Mouse (Mus musculus) left cerebral cortex, postnatal 10 days (tissue): Measurements from ENCODE around the gene Il11. TPM values are rescaled to one million over a fixed set of nuclear protein-coding genes. Genes with fewer than 3 reads are reported as not detected.

Experiments used
- DNase-seq, 2 experiments: peaks; one replicate each; pipeline ENCODE4 v3.0.0; 2021 to 2022; ENCODE audit warnings: low spot score in 2 of 2, mixed read lengths in 1 of 2; ENCODE audit errors: extremely low spot score in 1 of 2
- intact Hi-C: fragments of 180-260 bp; cut with DNase I; formaldehyde crosslinking; loops from one replicate; pipeline ENCODE4 v1.15.1; 2025
- total RNA-seq, 2 experiments: library from RNA; stranded (reverse); gene quantifications; 2 replicates each; pipeline ENCODE4 v1.2.3; 2021

Gene Il11
- total RNA-seq, 2 experiments from 2014 or later: 0.73 to 1.1 TPM

GRCm38 (mm10) chr7:4792278-4793212 is 9.9 kb upstream of the Il11 start, which contains the start of gene Rpl28:
TSS of gene Rpl28 (plus strand) at chr7:4792874.
- intact Hi-C loops: loop anchor here (2.0 to 5.0 kb wide), 2 partner anchors 52 to 85 kb away; partner anchors contain the start of gene Kmt5c
- DNase-seq: peak; percentile 95 to 97

- peak in 1 of 2 experiments; percentile 69 for DNase-seq
- intact Hi-C loops: no loop called here
These were observed 6.8 kb upstream of the Il11 start, which contains the start of gene Tmem238 for GRCm38 (mm10) chr7:4789436-4789935. TSS of gene Tmem238 (minus strand) at chr7:4789656.

- intact Hi-C loops: no loop called here
- DNase-seq: peak; percentile 22 to 83
These were observed 6.1 kb upstream of the Il11 start for GRCm38 (mm10) chr7:4788499-4789435.

- DNase-seq: peak in 1 of 2 experiments; percentile 55
- intact Hi-C loops: no loop called here
These were observed 1.1 kb upstream of the Il11 start for GRCm38 (mm10) chr7:4783667-4784268.

GRCm38 (mm10) chr7:4782130-4782529 is 529 bp downstream of the Il11 start:
- no peak for DNase-seq
- intact Hi-C loops: no loop called here

GRCm38 (mm10) chr7:4779921-4780320 is 2.7 kb downstream of the Il11 start:
- intact Hi-C loops: no loop called here
- peak in 1 of 2 experiments; percentile 34 for DNase-seq

GRCm38 (mm10) chr7:4777851-4778637 is 4.6 kb downstream of the Il11 start:
- DNase-seq: no peak
- intact Hi-C loops: no loop called here

- peak in 1 of 2 experiments; percentile 83 for DNase-seq
- intact Hi-C loops: no loop called here
These were observed 5.5 kb downstream of the Il11 start for GRCm38 (mm10) chr7:4776861-4777830.

- DNase-seq: no peak
- intact Hi-C loops: no loop called here
These were observed 6.5 kb downstream of the Il11 start for GRCm38 (mm10) chr7:4776131-4776530.

- DNase-seq: no peak
- intact Hi-C loops: no loop called here
These were observed 11.5 kb downstream of the Il11 start, which contains the start of gene Fam71e2 for GRCm38 (mm10) chr7:4771202-4771601. TSS of gene Fam71e2 (minus strand) at chr7:4771302.

GRCm38 (mm10) chr7:4764946-4765710 is 17.5 kb downstream of the Il11 start:
- intact Hi-C loops: no loop called here
- no peak for DNase-seq

- DNase-seq: no peak
- intact Hi-C loops: no loop called here
These were observed 23.0 kb downstream of the Il11 start for GRCm38 (mm10) chr7:4759670-4760069.

- peak; percentile 69 to 93 for DNase-seq
- intact Hi-C loops: no loop called here
These were observed 29.7 kb downstream of the Il11 start, which contains the start of gene Cox6b2 for GRCm38 (mm10) chr7:4752821-4753570. TSS of gene Cox6b2 (minus strand) at chr7:4753094.

GRCm38 (mm10) chr7:4751971-4752820 is 30.5 kb downstream of the Il11 start:
- DNase-seq: peak in 1 of 2 experiments; percentile 63
- intact Hi-C loops: no loop called here
